Mouse (Mus musculus): ENCODE measurements around the gene Celf2.
A peak's percentile ranks its signal among the peaks of the same experiment; 100 is the strongest.

The Celf2 gene

DNA sequence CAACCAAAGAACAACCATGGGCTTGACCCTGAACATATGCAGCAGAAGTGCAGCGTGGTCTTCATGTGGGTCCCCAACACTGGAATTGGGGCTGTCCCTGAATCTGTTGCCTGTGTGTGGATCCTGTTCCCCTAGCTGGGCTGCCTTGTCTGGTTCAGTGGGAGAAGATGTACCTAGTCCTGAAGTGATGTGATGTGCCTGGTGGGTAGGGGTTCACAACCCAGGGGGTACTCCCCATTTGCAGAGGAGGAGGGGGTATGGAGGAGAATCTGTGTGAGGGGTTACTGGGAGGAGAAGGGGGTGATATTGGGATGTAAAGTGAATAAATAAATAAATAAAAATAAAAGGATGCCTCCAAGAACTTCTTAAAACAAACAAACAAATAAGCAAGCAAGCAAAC is 831.1 kb downstream of the Celf2 start:
- DNase-seq (ENCODE audit: low spot score), result no peak

- no peak for DNase-seq (ENCODE audit: low spot score)
Measured at GRCm38 (mm10) chr2:6677457-6677856, 831.9 kb downstream of the Celf2 start.

DNA sequence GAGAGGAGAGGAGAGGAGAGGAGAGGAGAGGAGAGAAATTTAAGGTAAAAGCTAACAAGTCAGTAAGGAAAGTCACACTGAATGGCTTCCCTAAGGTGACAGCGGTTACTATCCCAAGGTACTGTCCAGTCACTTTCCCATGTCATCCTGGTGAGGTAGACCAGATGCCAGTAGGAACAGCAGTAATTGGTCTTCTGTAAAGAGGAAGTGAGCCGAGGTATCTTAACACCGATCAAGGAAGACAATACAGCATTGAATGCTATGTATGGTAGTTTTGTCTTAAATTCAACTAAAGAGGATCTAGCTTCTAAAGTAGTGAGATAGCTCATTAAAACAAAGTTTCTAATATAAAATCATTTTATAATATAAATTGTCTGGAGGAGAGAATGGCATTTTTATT is 835.0 kb downstream of the Celf2 start:
- no peak for DNase-seq (ENCODE audit: low spot score)

DNA sequence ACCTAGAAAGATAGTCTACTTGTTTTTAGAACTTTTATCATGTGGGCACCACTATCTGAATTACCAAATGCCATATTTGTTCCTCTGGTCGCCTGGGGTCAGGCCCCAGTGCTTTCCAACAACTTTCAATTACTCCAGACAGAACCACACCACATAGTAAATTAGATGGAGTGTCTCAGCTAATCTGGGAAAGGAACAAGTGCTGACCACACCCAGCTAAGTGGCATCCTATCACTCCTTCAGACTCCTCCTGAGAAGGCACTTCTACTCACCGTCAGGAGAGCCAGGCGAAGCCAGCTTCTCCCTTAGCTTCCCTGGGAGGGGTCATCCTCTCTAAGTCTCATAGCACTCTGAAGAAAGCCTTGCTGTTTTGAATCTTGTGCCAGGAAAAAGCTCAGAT is 835.9 kb downstream of the Celf2 start:
- DNase-seq (ENCODE audit: low spot score), result no peak

- no peak for DNase-seq (ENCODE audit: low spot score)
Measured at GRCm38 (mm10) chr2:6667611-6668010, 841.8 kb downstream of the Celf2 start.

- no peak for DNase-seq (ENCODE audit: low spot score)
Measured at GRCm38 (mm10) chr2:6659834-6660233, 849.5 kb downstream of the Celf2 start.

DNA sequence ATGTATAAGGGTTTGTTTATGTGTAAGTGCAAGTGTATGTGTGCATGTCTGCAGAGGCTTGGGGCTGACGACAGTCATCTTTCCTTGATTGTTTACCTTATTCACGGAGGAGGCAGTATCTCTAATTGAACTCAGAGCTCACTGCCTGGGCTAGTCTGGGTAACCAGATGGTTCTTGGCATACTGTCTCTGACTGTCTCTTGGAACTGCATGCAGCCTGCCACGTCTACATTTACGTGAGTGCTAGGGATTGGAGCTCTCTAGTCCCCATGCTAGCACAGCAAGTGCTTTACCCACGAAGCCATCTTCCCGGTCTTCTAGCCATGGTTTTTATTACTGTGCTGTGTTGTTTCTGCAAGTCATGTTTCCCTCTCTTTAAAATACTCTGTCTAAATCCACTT is 855.6 kb downstream of the Celf2 start:
- no peak for DNase-seq (ENCODE audit: low spot score)

DNA sequence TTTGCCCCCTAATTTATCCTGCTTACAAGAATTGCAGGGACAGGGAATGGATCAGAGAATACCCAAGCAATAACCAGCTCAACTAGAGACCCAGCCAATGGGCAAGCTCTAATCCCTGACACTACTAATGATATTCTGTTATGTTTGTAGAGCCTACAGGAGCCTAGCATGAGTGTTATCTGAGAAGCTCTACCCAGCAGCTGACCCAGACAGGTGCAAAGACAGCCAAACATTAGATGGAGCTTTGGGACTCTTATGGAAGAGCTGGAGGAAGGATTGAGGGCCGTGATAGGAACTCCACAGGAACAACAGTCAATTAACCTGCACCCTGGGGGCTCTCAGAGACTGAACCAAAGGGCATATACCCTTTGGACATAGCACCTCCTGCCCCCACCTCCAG is 857.7 kb downstream of the Celf2 start:
- DNase-seq (ENCODE audit: low spot score), result no peak

DNA sequence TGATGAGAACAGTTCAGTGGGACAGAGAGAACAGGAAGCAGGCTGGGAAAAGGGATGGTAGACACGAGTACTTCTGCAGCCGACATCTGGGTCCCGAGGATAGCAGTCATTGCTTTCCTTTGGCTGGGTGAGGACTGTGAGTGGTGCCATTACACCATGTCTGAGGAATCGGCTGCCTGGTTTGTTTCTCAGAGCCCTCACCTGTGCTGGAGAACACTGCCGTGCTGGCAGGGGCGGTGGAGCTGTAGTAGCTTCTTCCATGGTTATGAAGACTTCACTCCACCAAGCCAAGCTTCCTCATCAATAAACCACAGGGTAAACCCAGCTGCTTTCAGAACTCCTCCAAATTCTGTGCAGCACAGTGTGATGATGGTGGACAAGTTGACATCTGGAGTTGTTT is 860.5 kb downstream of the Celf2 start:
- DNase-seq (ENCODE audit: low spot score), result no peak

- no peak for DNase-seq (ENCODE audit: low spot score)
Measured at GRCm38 (mm10) chr2:6647028-6647427, 862.3 kb downstream of the Celf2 start.

DNA sequence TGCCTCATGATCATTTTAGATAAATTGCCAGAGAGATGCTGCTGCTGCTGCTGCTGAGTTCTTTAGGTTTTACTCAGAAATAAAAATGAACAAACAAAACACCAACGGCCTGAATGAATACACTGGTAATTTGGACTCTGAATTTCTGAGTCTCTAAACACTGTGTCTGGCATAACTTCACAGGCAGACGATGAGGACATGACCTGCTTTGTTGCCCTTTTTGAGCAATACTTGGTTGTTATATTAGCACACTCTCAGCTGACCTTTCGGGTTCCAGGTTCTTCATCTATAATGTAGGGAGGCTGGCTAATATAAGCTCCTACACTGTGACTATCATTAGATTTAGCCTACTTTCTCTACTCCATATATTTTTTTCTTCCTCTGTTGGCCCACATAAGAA is 863.0 kb downstream of the Celf2 start:
- DNase-seq (ENCODE audit: low spot score), result peak; percentile 11

GRCm38 (mm10) chr2:6642222-6642850 is 867.0 kb downstream of the Celf2 start:
- DNase-seq (ENCODE audit: low spot score), result peak; percentile 3

GRCm38 (mm10) chr2:6639370-6639769 is 870.0 kb downstream of the Celf2 start:
- no peak for DNase-seq (ENCODE audit: low spot score)

DNA sequence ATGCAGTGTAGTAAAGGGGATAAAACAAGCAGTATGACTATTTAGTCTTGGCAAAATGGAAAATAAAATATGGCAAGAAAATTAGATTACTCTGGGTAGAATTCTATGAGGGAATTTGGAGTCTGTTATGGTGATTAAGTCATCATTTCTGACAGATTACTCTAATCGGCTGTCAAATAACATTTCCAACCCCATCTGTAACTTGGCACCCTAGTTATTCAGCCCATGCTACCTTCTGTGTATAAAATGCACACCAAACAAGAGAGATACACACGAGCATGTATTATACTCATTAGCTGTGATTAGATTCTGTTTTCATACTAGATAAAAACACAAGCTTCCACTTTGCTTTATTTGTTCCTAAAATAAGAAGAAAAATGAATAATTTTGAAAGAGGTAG is 872.2 kb downstream of the Celf2 start:
- DNase-seq (ENCODE audit: low spot score), result no peak

- DNase-seq (ENCODE audit: low spot score), result no peak
Measured at GRCm38 (mm10) chr2:6634899-6635298, 874.5 kb downstream of the Celf2 start.

GRCm38 (mm10) chr2:6633115-6633514 is 876.2 kb downstream of the Celf2 start:
- no peak for DNase-seq (ENCODE audit: low spot score)

DNA sequence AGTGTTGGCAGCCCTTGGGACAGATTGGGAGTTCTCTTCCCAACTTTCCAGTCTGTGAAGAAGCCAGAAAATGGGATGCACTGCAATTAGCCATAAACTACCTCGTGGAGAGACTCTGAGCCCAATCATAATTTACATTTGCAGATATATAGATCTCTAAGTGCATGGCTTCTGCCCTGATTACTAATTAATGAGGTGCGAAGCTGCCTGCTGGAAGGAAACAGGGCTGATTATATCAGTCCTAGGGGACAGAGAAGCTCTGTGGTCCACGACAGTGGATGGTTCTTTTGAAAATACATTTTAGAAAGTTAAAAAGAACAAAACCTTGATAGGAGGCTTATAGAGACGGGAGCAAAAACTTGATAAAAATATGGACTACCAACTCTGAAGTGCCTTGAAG is 885.6 kb downstream of the Celf2 start:
- no peak for DNase-seq (ENCODE audit: low spot score)

DNA sequence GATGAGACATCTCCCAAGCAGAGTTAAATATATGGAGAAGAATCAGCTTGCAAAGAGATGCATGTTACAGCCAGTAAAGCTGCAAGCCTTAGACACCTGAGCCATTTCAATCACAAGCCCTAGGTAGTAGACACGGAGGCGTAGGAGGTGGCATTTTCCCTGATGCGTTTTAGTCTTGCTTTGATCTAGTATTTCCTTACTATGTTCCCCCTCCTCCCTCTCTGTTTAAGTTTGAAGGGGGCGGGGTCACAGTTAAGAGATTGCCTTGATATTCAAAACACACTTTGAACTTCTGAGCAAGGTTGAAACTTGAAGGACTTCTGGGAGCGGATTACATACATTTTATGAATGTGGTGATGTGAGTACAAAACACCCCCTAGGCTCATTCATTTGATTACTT is 887.3 kb downstream of the Celf2 start:
- no peak for DNase-seq (ENCODE audit: low spot score)

DNA sequence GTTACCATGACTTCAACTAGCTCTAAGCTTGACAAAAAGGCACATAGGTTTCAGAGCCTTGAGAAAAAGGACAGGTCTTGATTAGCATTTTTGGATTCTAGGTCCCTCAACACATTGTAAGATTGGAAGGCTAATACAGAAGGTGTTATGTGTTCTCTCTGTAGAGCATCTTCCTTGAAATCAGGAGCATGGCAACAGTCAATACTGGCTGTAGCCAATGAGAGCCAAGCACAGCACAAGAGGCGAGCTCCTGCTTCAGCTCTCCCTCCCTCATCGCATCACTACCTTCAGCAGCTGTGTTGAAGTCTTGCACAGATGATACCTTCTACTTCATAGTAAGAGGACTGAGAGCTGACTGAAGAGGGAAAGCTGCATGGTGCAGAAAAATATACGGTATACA is 890.5 kb downstream of the Celf2 start:
- no peak for DNase-seq (ENCODE audit: low spot score)

DNA sequence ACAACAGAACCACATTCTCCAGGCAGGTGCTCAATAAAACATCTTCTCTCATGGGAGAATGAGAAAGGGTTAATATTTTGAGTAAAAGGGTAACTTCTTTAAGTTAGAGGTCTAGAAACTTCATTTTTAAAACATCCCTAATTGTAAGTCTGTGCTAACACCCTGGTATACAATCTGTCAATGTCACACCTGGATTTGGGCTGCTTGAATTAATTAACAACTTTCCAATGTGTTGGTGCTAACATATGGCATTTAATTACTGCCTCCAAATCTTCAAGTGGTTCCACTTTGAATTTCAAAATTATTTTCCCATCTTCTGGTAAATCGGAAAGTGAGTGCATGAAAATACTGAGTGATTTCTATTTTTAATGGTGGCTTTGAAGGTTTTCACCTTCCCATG is 890.9 kb downstream of the Celf2 start:
- DNase-seq (ENCODE audit: low spot score), result no peak

DNA sequence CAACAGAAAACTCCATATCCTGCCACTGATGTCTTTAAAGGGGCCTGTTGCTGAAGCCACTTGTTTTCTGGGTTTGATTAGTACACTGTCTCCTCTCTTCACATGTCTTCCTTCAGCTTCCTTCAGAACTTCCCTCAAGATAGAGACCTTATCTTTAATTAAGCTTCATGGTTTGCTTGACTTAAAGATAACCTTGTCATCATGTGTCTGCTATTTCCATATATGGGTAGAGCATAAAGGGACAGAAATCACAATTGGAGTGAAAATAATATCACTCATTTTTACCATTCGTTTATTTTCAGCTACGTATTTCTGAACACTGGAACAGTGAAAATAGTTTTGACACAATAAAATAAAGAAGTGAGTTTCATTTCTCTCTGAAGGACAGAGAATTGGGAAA is 905.0 kb downstream of the Celf2 start:
- DNase-seq (ENCODE audit: low spot score), result no peak

DNA sequence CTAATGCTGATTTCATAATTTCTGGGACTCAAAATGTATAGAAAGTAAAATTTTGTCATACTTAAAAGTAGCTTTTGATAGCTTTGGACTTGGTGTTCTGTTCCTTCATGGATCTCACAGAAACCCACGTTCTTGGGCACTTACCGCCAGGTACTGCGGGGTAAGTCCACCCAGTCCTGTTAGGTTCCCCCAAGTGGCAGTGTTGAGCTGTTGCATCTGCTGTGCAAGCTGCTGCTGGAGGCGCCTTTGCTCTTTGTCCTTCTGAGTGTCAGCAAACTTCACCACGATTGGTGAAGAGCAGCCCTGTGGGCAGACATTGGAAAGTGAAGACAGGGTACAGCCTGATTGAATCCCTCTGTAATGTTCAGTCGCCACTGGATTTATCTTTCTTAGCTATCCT is 905.5 kb downstream of the Celf2 start:
- DNase-seq (ENCODE audit: low spot score), result no peak

GRCm38 (mm10) chr2:6602163-6602562 is 907.2 kb downstream of the Celf2 start:
- DNase-seq (ENCODE audit: low spot score), result no peak

DNA sequence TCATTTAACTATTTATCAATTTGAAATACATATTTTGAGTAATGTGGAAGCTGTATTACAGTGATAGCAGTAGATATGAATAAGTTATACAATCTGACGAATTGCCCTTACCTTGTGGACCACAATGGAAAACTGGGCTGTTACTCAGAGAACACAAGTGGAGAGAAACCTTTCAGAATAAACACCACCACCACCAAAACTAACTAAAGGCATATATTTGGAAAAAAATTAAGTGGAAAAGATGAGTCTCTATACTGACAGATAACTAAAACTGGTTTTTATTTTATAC is 910.5 kb downstream of the Celf2 start:
- no peak for DNase-seq (ENCODE audit: low spot score)
